Mouse (Mus musculus) kidney, embryonic 15.5 days (tissue): ENCODE results near the gene Nup107. TPM values are rescaled to one million over a fixed set of nuclear protein-coding genes. Genes with fewer than 3 reads are reported as not detected.

ENCODE experiments used
- ATAC-seq: fragments of 200-750 bp; cut with Nextera tagmentation; replicated peaks from 2 replicates; pipeline ENCODE4 v1.8.0; 2017; ENCODE audit warnings: moderate TSS enrichment; ENCODE audit not compliant: low FRiP score
- H3K27ac ChIP-seq: fragments of 300-500 bp; sonication (generic); 2 replicates; pipeline ENCODE4 v1.5.1; 2015; ENCODE audit warnings: mild to moderate bottlenecking, inconsistent platforms
- H3K27me3 ChIP-seq: fragments of 300-500 bp; sonication (generic); 2 replicates; pipeline ENCODE4 v1.6.1; 2015; ENCODE audit warnings: inconsistent platforms
- H3K36me3 ChIP-seq: fragments of 300-500 bp; sonication (generic); 2 replicates; pipeline ENCODE4 v1.6.1; 2015; ENCODE audit warnings: inconsistent platforms
- H3K4me1 ChIP-seq: fragments of 300-500 bp; sonication (generic); 2 replicates; pipeline ENCODE4 v1.6.1; 2015; ENCODE audit warnings: inconsistent platforms
- H3K4me2 ChIP-seq: fragments of 300-500 bp; sonication (generic); 2 replicates; pipeline ENCODE4 v1.6.1; 2015; ENCODE audit warnings: moderate library complexity, mild to moderate bottlenecking, inconsistent platforms
- H3K4me3 ChIP-seq: fragments of 300-500 bp; sonication (generic); replicated peaks from 2 replicates; pipeline ENCODE4 v1.5.1; 2015; ENCODE audit warnings: mild to moderate bottlenecking, inconsistent platforms
- H3K9ac ChIP-seq: fragments of 300-500 bp; sonication (generic); 2 replicates; pipeline ENCODE4 v1.6.1; 2015; ENCODE audit warnings: mild to moderate bottlenecking, inconsistent platforms
- H3K9me3 ChIP-seq: fragments of 300-500 bp; sonication (generic); replicated peaks from 2 replicates; pipeline ENCODE4 v1.6.1; 2016; ENCODE audit warnings: inconsistent platforms
- WGBS: fragments of 180-500 bp; shearing (Covaris S2); methylation state at CpG from one replicate; pipeline ENCODE4 v1.1.7; 2015; ENCODE audit warnings: mixed read lengths; 5-methylcytosine and 5-hydroxymethylcytosine counted together
- polyA plus RNA-seq: library from polyadenylated mRNA; unstranded; fragments of >200 nt; fragmentation: Nextera tagmentation; extraction: Ambion mirVana; gene quantifications from 2 replicates; pipeline ENCODE4 v1.2.1, GENCODE M21; 2015

The Nup107 gene
- polyA plus RNA-seq, 1 experiment from 2014 or later, result 65.3 TPM

DNA sequence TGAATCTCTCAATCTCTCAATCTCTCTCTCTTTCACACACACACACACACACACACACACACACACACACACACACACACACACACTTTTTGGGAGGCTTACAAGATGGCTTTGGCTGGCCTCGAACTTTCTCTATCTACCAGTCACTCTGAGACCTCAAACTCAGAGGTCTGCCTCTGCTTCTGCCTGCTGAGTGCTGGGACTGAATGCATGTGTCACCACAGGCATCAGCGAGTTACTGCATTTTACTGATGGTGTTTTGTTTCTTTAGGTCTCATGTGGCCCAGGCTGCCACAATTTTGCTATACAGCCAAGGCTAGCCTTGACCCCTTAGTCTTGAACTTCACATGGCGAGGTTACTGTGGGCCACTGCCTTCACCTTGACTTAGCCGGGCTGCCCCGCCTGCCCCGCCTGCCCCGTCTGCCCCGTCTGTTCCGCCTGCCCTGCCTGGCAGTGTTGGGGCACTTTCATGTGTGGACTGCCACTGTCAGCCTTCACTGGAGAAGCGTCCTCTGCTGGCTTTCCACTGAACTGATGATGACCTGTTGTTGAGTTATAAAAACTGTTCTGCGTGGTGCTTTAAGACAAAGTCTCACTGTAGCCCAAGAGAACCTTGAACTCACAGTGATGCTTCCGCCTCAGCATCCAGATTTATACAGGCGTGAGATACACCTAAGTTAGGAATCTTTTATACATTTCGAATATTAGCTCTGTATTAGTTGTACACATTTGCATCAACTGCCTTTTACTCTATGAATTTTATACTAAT is 9.8 kb downstream of the Nup107 start:
- H3K4me1 ChIP-seq, result no peaks in the 10 kb centered on the region
- no peak overlapping the region for H3K9ac ChIP-seq
- 89% methylated on average over 14 of the region's 14 CpGs for WGBS
- no peaks in the 10 kb centered on the region for H3K9me3 ChIP-seq
- no peak overlapping the region for H3K4me3 ChIP-seq
- no peak overlapping the region for H3K27ac ChIP-seq
- no peaks in the 10 kb centered on the region for H3K27me3 ChIP-seq
- ATAC-seq, result no peak
- no peak overlapping the region for H3K4me2 ChIP-seq
- peaks cover 96% of the 10 kb centered on the region for H3K36me3 ChIP-seq

DNA sequence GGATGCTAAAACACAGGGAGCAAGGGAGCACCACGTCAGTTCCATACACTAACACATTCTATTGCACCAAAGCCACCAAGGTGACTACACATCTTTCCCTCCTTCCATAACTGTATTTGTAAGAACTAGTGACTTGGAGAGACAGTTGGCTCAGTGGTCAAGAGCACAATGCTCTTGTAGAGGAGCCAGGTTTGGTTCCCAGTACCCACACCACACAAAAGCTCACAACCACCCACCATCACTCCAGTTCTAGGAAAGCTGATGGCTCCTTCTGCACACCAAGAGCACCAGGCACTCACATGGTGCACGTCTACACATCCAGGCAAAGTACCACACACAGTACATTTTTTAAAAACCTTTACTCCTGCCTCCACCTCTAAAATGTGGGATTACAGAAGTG is 10.4 kb downstream of the Nup107 start:
- H3K36me3 ChIP-seq, result peaks cover 94% of the 10 kb centered on the region

DNA sequence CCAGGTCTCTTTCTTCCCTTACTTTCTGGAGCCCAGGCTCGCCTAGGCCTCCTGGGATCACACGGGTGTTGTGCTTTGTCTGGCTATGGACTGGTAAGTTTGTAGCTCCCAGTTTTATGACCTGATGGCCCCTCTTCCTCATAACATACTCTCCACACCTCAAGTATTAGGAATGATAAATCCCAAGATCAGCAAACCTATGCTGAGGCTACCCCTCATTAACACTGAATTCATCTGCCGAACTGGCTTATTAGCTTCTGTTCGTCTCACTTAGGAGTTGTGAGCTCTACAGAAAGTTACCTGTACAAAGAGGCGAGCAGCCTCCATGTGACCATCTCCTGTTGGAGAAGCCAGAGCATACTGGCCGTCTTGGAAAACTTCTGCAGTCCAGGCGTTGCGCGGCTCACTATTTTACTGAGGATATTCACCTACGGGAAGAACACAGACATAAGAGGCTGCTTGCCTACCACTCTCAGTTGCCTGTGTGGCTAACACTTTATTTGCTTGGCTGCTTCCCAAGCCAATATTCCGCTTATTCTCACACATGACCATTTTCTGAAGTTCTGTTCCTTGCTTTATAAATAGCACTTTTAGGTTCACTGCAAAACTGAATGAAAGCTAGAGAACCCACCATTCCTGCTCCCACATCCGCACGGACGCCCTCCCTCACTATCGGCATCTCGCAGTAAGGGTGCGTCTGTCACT is 11.3 kb downstream of the Nup107 start:
- Histone ChIP-seq H3K27me3 (no peaks in the 10 kb centered on the region), H3K4me2 (no peak overlapping the region), H3K4me3 (no peak overlapping the region), H3K36me3 (peaks cover 94% of the 10 kb centered on the region), H3K9me3 (no peaks in the 10 kb centered on the region), H3K4me1 (no peaks in the 10 kb centered on the region), H3K9ac (no peak overlapping the region), H3K27ac (no peak overlapping the region)
- WGBS, result 93% methylated on average over 17 of the region's 17 CpGs
- no peak for ATAC-seq

More for the DNA sequence above, 10.4 kb downstream of the Nup107 start:
- Histone ChIP-seq H3K4me2 (no peak overlapping the region), H3K27ac (no peak overlapping the region), H3K9ac (no peak overlapping the region), H3K27me3 (no peaks in the 10 kb centered on the region), H3K9me3 (no peaks in the 10 kb centered on the region), H3K4me3 (no peak overlapping the region), H3K4me1 (no peaks in the 10 kb centered on the region)
- 86% methylated on average over 2 of the region's 2 CpGs for WGBS
- ATAC-seq, result no peak

DNA sequence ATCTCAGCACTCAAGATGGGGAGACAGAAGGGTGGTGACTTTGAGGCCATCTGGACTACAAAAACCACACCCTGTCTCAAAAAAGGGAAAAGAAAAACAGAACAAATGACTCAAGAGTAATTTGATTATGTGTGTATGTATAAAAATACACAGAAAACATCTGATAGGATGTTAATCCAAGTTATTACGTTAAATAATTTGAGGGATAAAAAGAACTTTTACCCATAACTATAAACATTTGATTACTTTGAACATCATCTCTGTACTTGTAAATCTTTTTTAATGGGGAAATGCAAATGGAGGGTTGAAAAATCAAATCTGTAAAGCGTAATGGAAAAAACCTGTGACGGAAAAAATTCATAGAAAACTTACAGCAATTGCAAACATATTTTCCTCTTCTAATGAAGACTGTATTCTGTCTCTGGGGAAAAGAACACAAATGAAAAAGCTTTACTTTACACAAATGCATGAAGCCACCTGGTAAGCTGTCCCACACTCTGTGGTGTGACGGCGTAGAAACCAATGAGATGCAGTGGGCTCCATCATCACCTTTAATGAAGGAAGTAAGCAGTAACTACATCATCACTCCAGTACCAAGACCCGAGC is 12.1 kb downstream of the Nup107 start:
- 94% methylated on average over 6 of the region's 6 CpGs for WGBS
- no peaks in the 10 kb centered on the region for H3K27me3 ChIP-seq
- no peaks in the 10 kb centered on the region for H3K9me3 ChIP-seq
- no peaks in the 10 kb centered on the region for H3K4me1 ChIP-seq
- H3K27ac ChIP-seq, result no peak overlapping the region
- ATAC-seq, result no peak
- H3K4me2 ChIP-seq, result no peak overlapping the region
- peaks cover 94% of the 10 kb centered on the region for H3K36me3 ChIP-seq
- no peak overlapping the region for H3K4me3 ChIP-seq
- no peak overlapping the region for H3K9ac ChIP-seq

DNA sequence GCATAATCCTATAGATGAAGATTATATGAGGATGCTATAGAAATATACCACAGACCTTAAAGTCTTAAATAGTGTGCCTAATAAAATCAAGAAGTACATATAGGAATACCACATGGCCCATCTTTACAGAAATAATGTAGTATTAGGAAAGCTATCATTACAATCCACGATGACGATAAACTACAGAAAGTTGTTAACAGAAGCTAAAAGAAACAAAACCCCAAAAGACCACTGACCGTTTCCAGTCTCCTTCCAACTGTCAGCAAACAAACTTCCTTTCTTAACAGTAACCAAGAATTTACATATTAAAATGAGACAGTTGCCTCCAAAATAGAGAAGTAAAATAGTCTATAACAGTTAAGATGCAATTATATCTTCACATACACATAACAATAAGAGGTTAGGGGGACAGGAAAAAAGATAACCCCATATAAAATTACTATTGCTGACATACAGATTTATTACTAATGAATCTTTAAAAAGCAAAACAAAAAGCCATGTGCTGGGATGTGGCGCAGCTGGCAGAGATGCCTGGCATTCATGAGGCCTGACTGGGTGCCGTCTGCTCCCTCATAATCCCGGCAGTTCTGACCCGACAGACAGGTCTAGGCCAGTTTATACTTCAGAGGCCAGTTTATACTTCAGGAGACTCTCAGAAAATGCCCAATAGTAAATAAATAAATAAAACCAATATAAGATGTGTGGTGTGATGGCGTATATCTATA is 12.8 kb downstream of the Nup107 start:
- H3K9ac ChIP-seq, result no peak overlapping the region
- no peak overlapping the region for H3K4me3 ChIP-seq
- no peaks in the 10 kb centered on the region for H3K4me1 ChIP-seq
- no peak for ATAC-seq
- H3K27me3 ChIP-seq, result no peaks in the 10 kb centered on the region
- H3K4me2 ChIP-seq, result no peak overlapping the region
- H3K9me3 ChIP-seq, result no peaks in the 10 kb centered on the region
- 90% methylated on average over 8 of the region's 8 CpGs for WGBS
- H3K27ac ChIP-seq, result no peak overlapping the region
- peaks cover 94% of the 10 kb centered on the region for H3K36me3 ChIP-seq

DNA sequence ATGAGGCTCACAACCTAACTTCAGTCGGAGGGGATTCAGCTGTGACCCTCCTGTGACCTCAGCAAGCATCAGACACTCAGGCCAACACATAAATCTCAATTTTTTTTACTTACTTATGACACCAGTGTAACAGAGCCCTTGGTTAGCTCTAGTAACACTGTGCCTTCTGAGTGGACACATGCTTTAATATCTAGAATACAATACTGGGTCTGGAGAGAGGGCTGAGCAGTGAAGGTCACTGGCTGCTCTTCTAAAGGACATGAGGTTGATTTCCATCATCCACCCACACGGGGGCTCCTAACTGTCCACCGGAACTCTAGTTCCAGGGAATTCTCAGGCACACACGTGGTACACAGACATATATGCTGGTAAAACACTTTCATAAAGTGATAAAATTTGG is 13.6 kb downstream of the Nup107 start:
- peaks cover 94% of the 10 kb centered on the region for H3K36me3 ChIP-seq

DNA sequence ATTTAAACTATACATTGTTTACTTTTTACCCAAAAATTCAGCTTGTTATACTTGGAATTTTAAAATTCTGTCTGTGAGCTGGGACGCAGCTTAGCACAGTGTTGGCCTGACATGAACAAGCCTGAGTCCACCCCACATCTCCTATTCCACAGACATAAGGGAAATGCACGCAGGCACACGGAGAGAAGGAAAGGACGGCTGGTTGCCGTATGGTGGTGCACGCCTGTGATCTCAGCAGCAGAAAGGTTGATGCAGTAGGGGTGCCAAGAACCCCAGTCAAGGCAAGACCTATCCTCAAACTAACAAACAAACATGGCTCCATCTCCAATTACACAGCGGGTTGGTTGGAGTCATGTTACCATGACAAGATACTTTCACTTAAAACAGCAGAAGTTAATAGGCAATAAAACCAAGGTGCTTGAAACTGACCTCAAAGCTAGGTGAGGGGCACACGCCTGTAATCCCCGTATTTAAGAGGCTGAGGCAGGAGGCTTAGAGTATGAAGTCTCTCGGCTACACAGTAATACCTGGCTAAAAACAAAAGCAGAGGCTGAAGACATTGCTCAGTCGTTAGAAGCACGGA is 14.1 kb downstream of the Nup107 start:
- Histone ChIP-seq H3K9me3 (no peaks in the 10 kb centered on the region), H3K4me1 (no peaks in the 10 kb centered on the region), H3K9ac (no peak overlapping the region), H3K27ac (no peak overlapping the region), H3K4me2 (no peak overlapping the region), H3K27me3 (no peaks in the 10 kb centered on the region), H3K36me3 (peaks cover 94% of the 10 kb centered on the region), H3K4me3 (no peak overlapping the region)
- 85% methylated on average over 12 of the region's 12 CpGs for WGBS
- ATAC-seq, result no peak

More for the DNA sequence above, 13.6 kb downstream of the Nup107 start:
- H3K9ac ChIP-seq, result no peak overlapping the region
- no peak for ATAC-seq
- H3K9me3 ChIP-seq, result no peaks in the 10 kb centered on the region
- no peaks in the 10 kb centered on the region for H3K27me3 ChIP-seq
- H3K4me3 ChIP-seq, result no peak overlapping the region
- H3K4me1 ChIP-seq, result no peaks in the 10 kb centered on the region
- no peak overlapping the region for H3K4me2 ChIP-seq
- 83% methylated on average over 4 of the region's 4 CpGs for WGBS
- no peak overlapping the region for H3K27ac ChIP-seq

DNA sequence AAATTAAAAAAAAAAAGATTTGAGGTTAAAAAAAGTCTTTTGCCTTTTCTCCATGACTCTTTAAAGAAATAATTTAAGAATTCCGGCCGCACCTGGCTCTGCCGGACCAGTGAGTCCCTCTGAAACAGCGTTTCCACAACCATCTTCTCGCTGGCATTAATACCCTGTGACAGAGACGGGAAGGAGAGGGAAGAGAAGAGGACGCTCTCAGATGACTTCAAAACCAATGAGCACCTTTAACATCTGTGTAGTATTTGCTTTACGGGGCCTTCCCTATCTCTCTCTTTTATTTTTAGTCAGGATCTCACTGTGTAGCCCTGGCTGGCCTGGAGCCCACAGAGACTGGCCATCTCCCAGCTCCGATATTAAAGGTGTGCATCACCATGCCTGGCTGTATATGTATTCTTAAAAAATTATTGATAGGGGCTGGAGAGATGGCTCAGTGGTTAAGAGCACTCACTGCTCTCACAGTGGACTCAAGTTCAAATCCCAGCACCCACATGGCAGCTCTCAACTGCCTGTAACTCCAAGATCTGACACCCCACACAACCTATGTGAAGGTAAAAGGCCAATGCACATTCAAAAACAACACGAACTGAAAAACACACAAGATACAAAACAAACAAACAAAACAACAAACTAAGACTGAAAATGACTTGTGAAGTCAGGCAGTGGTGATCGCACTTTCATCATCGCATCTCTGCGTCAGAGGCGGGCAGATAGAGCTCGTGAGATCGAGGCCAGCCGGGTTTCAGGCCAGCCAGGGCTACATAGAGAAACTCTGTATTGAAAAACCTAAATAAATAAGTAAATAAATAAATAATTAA is 14.8 kb downstream of the Nup107 start:
- H3K4me1 ChIP-seq, result no peaks in the 10 kb centered on the region
- no peak overlapping the region for H3K4me2 ChIP-seq
- no peaks in the 10 kb centered on the region for H3K27me3 ChIP-seq
- no peak for ATAC-seq
- no peak overlapping the region for H3K27ac ChIP-seq
- H3K36me3 ChIP-seq, result peaks cover 94% of the 10 kb centered on the region
- H3K9ac ChIP-seq, result no peak overlapping the region
- no peak overlapping the region for H3K4me3 ChIP-seq
- no peaks in the 10 kb centered on the region for H3K9me3 ChIP-seq
- WGBS, result 93% methylated on average over 17 of the region's 17 CpGs

DNA sequence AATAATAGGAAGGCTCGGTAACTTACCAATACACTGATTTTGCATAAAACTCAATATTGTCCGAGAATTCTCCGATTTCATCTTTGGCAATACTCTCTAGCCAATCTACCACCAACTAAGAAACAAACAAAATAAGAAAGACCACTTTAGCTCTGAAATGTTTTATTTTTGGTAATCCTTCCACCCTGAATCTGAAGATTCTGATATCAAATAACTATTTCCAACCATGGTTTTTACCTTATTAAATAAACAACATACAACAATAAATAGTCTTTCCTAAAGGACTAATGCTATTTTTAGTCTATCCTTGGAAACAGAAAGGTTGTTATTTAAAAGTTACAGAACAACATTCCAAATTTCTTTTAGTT is 15.4 kb downstream of the Nup107 start:
- 92% methylated on average over 3 of the region's 3 CpGs for WGBS
- Histone ChIP-seq H3K9me3 (no peaks in the 10 kb centered on the region), H3K27me3 (no peaks in the 10 kb centered on the region), H3K4me1 (no peaks in the 10 kb centered on the region), H3K4me3 (no peak overlapping the region), H3K4me2 (no peak overlapping the region), H3K9ac (no peak overlapping the region), H3K36me3 (peaks cover 94% of the 10 kb centered on the region), H3K27ac (no peak overlapping the region)
- ATAC-seq, result no peak

DNA sequence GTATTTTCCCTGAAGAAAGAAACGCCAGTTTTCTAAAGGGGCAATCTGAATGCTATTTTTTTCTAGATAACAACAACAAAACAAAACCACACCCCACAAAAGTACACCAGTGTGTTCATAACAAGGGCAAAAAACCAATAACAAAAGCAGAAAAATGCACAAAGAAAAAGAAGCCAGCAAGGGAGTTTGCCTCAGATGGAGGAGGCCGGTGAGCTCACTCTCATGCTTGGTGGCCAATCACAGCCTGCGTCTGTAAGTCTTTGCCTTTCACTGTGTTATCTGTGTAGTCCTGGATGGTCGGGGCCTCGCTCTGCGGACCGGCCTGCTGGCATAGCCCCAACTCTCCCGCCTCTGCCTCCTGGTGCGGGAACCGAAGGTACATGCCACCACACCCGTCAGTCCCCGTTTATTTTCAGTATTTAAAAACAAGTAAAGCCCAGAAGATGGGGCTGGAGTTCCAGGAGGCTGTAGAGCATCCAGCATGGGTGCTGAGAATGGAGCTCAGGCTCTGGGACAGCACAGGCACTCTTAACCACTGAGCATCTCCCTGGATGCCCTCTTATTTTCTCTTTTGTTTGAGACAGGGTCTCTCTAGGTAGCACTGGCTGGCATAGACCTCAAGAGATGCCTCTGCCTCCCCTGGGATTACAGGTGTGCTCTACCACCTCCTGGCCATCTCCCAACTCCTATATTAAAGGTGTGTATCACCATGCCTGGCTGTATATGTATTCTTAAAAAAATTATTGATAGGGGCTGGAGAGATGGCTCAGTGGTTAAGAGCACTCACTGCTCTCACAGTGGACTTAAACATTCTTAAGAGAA is 16.0 kb downstream of the Nup107 start:
- no peaks in the 10 kb centered on the region for H3K4me1 ChIP-seq
- no peak overlapping the region for H3K4me3 ChIP-seq
- H3K27me3 ChIP-seq, result no peaks in the 10 kb centered on the region
- peaks cover 93% of the 10 kb centered on the region for H3K36me3 ChIP-seq
- H3K9ac ChIP-seq, result no peak overlapping the region
- 88% methylated on average over 12 of the region's 12 CpGs for WGBS
- H3K27ac ChIP-seq, result no peak overlapping the region
- no peak overlapping the region for H3K4me2 ChIP-seq
- no peaks in the 10 kb centered on the region for H3K9me3 ChIP-seq
- no peak for ATAC-seq
